Mouse (Mus musculus) Patski (cell line): ENCODE data around the gene Cox14. TPM values are rescaled to one million over a fixed set of nuclear protein-coding genes. Genes with fewer than 3 reads are reported as not detected.
"Not testable (repeated sequence)": the region's sequence is repeated elsewhere in the genome, so short reads cannot be mapped to it uniquely, and the experiment has no call there.

ENCODE experiments used
- ATAC-seq: fragments of 100-300 bp; one replicate; pipeline ENCODE4 v1.8.0; 2021
- CTCF ChIA-PET: fragments of 350-600 bp; sonication (Branson Sonifier 250); formaldehyde crosslinking; loops from one replicate; lab custom pipeline; 2022; ENCODE audit warnings: inconsistent platforms; lab: Charles Lee
- POLR2A ChIA-PET: fragments of 350-600 bp; sonication (Branson Sonifier 250); formaldehyde crosslinking; loops from one replicate; lab custom pipeline; 2022; ENCODE audit warnings: antibody characterized with exemption, inconsistent platforms; lab: Charles Lee
- DNase-seq: peaks from one replicate; pipeline ENCODE4 v3.0.0-alpha.2; 2011; ENCODE audit warnings: low read depth, low spot score
- H3K27me3 ChIP-seq: fragments of 371-371 bp; one replicate; pipeline ENCODE4 v1.5.1; 2021
- CTCF ChIP-seq: fragments of 100-300 bp; IDR thresholded peaks from one replicate; pipeline ENCODE4 v1.5.1; 2021
- in situ Hi-C: fragments of 300-500 bp; cut with MboI; formaldehyde crosslinking; loops from 3 replicates; pipeline ENCODE4 v1.11.1; 2018; ENCODE audit warnings: low pct_unique_long_range_greater_than_20kb, mixed read lengths
- polyA plus RNA-seq: library from polyadenylated mRNA; unstranded; gene quantifications from one replicate; pipeline ENCODE4 v1.2.3, GENCODE M21; 2021

Cox14 gene
- polyA plus RNA-seq, 1 experiment from 2014 or later = 170 TPM

DNA sequence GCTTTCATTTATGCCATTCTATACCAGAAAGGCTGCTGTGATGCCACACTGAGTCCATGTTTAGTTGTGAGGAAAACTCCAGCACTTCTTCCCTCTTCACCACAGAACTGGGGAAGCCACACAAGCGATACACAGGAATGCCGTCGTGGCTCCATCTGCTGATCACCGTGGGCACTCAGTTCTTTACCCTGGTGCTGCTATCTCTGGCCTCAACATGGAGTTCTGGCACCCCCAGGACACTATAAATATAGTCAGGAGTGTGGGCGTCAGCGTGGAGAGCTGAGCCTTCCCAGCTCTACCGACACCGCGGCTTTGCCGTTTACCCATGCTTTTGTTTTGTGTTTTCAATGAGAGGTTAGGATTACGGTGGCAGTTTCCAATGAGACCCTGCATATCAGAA, 11.3 kb downstream of the Cox14 start:
- CTCF ChIA-PET = interaction anchor here (0.9 to 1.7 kb wide), 2 partner anchors 12 kb away, joined by 3 read pairs; partner anchors contain the start of gene Cox14
- in situ Hi-C loops = no loop called here
- DNase-seq (no peak), ATAC-seq (no peak)
- POLR2A ChIA-PET = no interaction called here
- no peaks in the 10 kb centered on the region for H3K27me3 ChIP-seq
- TF ChIP-seq CTCF = no peak

DNA sequence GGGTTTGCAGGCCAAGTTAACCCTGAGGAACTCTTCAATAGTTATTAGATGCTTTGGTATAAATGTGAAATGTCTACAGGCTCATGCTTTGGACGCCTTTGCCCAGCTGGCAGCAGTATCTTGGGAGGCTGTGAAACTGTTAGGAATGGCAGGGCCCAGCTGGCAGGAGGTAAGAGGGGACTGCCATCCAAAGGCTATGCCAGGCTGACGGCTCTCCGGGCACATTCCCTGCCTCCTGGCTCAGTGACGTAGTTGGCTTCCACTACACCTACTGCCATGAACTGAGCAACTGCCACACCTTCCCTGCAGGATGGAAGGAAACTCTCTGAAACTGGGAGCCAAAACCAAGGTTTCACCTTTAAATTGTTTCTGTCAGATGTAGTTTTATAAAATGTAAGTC, 14.8 kb downstream of the Cox14 start:
- no peak for DNase-seq
- no peaks in the 10 kb centered on the region for H3K27me3 ChIP-seq
- ChIA-PET CTCF (interaction anchor here (0.7 kb wide), 1 partner anchor 64 kb away, joined by 3 read pairs; no protein-coding TSS in a partner anchor), POLR2A (interaction anchor here (1.6 kb wide), 1 partner anchor 36 kb away, joined by 3 read pairs; no protein-coding TSS in a partner anchor)
- no peak for ATAC-seq
- TF ChIP-seq CTCF = no peak
- in situ Hi-C loops = no loop called here

DNA sequence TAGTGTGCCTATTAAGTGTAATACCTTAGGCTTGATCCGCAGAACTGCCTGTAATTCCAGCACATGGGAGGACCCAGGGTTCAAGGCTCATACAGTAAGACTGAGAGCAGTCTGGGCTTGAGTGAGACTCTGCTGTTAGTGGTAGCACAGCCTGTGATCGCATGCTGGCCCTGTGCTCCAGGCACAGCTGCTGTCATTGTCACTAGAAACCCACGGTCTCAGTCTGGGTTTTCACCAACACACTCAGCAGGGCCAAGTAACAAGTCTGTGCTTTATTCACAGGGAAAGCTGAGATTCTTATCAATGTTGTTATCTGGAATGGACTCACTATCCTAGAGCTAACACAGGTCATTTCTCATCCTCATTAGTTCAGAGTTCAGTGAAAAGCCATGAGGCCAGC, 28.8 kb downstream of the Cox14 start:
- in situ Hi-C loops = no loop called here

DNA sequence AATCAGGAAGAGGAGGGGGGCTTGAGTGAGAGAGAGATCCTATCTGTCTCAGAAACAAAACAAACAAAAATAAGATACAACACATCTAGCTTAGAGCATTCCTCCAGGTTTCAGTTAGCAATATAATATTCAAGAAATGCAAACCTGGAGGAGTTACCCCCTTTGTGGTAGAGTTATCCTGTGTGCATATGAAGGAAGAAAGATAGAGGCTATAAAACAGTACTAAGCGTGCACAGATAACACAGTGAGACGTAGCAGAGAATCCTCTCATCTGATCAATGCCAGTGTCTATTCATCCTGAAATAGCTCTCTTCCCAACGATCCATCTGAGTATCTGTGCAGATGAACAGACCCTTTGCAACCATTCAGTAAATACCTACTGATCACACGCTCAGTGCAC, 42.0 kb downstream of the Cox14 start:
- H3K27me3 ChIP-seq = no peaks in the 10 kb centered on the region
- POLR2A ChIA-PET = interaction anchor here (0.9 kb wide), 1 partner anchor 11 kb away, joined by 10 read pairs; no protein-coding TSS in a partner anchor
- ATAC-seq (no peak), DNase-seq (no peak)
- TF ChIP-seq CTCF = no peak
- in situ Hi-C loops = no loop called here
- CTCF ChIA-PET = no interaction called here

More for the DNA sequence above, 28.8 kb downstream of the Cox14 start:
- no peak for TF ChIP-seq CTCF
- CTCF ChIA-PET = interaction anchor here (0.9 kb wide), 1 partner anchor 15 kb away, joined by 3 read pairs; no protein-coding TSS in a partner anchor
- ATAC-seq = no peak
- POLR2A ChIA-PET = no interaction called here
- no peaks in the 10 kb centered on the region for H3K27me3 ChIP-seq
- no peak for DNase-seq

DNA sequence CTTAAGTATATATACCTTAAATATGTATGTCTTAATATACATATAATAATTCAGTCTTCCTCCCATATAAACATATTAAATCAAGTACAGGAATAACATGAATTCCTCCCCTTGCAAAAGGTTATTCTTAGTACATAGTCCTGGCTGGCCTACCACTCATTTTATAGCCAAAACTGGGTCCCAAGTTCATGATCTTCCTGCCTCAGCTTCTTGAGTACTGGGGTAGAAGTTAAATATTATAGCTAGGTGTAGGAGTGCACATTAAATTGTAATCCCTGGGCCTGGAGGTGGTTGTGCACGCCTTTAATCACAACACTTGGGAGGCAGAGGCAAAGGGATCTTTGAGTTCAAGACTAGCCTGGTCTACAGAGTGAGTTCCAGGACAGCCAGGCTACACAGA, 43.3 kb downstream of the Cox14 start:
- no peaks in the 10 kb centered on the region for H3K27me3 ChIP-seq
- no peak for TF ChIP-seq CTCF
- DNase-seq (no peak), ATAC-seq (no peak)
- POLR2A ChIA-PET = interaction anchor here (0.6 to 0.7 kb wide), 2 partner anchors 42 to 50 kb away, joined by 3 read pairs; no protein-coding TSS in a partner anchor
- CTCF ChIA-PET = interaction anchor here (0.7 to 1.4 kb wide), 2 partner anchors 15 to 136 kb away, joined by 3 read pairs; no protein-coding TSS in a partner anchor
- in situ Hi-C loops = no loop called here

DNA sequence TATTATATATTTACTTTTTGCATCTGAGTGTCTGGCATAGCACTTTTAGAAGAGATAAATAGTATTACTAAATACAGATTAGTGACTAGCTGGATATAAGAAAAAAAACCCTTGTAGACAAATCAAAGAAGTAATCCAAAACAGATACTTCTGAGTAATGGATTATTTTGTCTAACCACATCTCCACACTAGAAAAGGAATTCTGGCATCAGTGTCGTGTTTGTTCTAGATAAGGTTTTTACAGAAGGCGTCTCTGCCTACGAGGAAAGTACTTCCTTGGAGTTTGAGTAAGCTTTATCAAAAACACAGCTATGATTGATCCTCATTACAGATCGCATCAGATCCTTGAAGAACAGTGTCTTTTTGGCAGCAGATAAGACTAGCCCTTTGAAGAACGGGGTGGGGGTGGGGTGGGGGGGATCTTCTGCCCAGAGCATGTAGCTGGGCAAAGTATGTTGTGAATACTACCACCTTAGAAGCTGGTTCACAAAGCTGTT, 45.6 kb downstream of the Cox14 start:
- no peak for TF ChIP-seq CTCF
- in situ Hi-C loops = loop anchor here (5.0 to 10.0 kb wide), 2 partner anchors 44 to 276 kb away; partner anchors contain the start of gene Cox14
- no peak for DNase-seq
- no peaks in the 10 kb centered on the region for H3K27me3 ChIP-seq
- POLR2A ChIA-PET = interaction anchor here (0.9 to 1.1 kb wide), 2 partner anchors 45 to 175 kb away, joined by 4 to 5 read pairs; partner anchors contain the start of gene Cox14
- ATAC-seq = no peak
- CTCF ChIA-PET = interaction anchor here (1.9 to 2.0 kb wide), 2 partner anchors 47 to 138 kb away, joined by 5 to 7 read pairs; no protein-coding TSS in a partner anchor

DNA sequence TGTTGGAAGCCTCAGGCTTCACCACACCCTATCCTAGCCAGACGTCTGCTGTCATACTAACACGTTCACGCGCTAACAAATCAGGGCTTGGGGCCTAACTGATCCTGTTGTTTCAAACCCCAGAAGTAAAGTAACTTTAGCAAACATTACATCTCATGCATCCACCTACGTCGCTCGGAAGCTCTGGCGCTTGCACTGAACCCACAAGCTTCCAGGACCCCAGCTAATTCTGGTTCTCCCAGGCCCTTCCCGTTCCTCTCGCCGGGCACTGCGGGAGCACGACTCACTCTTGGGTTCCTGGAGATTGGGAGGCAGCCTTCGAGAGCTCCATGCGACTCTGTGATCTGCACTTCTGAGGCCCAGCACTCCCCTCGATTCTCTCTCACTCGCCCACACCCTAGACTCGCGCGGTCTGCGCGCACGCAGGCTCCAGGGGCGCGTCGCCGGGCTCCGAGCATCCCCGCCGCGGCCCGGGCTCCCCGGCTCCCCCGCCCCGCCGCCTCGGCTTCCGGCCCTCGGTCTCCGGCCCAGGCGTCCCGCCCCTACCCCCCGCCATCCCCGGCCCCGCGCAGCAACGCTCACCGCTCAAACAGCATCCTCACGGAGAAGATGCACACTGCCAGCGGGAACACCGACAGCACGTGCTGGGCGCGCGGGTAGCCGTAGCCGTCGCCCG, 46.3 kb downstream of the Cox14 start:
- DNase-seq (no peak), ATAC-seq (peak; percentile 32)
- ChIA-PET POLR2A (interaction anchor here (0.9 to 1.1 kb wide), 2 partner anchors 46 to 175 kb away, joined by 4 to 5 read pairs; partner anchors contain the start of gene Cox14), CTCF (no interaction called here)
- no peaks in the 10 kb centered on the region for H3K27me3 ChIP-seq
- in situ Hi-C loops = loop anchor here (5.0 to 10.0 kb wide), 2 partner anchors 44 to 277 kb away; partner anchors contain the start of gene Cox14
- no peak for TF ChIP-seq CTCF

DNA sequence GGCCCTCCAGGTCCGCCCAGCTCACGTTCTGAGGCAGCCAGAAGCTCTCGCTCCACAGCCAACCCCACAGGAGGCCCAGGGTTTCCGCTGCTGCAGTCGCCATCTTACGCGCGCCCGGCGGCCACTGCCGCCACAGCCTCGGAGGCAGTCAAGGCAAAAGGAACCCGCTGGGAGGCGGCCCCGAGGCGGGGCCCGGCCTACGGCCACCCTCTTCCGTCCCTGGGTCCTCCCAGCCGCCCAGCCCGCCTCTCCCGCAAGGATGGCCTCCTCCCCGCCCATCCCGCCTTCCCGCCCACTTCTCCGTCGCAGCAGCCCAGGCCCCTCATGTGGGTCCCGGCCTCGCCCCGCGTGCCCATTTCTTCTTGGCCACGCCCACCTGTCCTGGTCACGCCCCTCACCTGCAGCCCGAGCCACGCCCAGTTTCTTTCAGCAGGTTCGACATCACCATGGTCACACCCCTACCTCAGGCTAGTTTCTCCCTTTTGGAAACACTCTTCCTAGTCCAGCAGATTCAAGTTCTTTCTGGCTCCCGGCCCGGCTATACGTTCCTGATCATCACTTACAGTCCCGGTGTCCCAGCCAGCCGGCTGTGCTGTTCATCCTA, 47.0 kb downstream of the Cox14 start:
- TF ChIP-seq CTCF = no peak
- peak; percentile 24 for DNase-seq
- peak; percentile 94 for ATAC-seq
- in situ Hi-C loops = loop anchor here (5.0 to 10.0 kb wide), 2 partner anchors 45 to 278 kb away; partner anchors contain the start of gene Cox14
- ChIA-PET CTCF (no interaction called here), POLR2A (interaction anchor here (0.9 to 1.1 kb wide), 2 partner anchors 46 to 176 kb away, joined by 4 to 5 read pairs; partner anchors contain the start of gene Cox14)
- H3K27me3 ChIP-seq = no peaks in the 10 kb centered on the region

DNA sequence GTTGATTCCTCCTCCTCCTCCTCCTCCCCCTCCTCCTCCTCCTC, 47.3 kb downstream of the Cox14 start, which contains the start of gene Cers5:
Cers5 (minus strand) TSS at position 5 of the 44 bp plus-strand sequence.
- H3K27me3 ChIP-seq, CTCF ChIA-PET, ATAC-seq, POLR2A ChIA-PET, DNase-seq: not testable (repeated sequence)
- in situ Hi-C loops = loop anchor here (5.0 to 10.0 kb wide), 2 partner anchors 45 to 278 kb away; partner anchors contain the start of gene Cox14

DNA sequence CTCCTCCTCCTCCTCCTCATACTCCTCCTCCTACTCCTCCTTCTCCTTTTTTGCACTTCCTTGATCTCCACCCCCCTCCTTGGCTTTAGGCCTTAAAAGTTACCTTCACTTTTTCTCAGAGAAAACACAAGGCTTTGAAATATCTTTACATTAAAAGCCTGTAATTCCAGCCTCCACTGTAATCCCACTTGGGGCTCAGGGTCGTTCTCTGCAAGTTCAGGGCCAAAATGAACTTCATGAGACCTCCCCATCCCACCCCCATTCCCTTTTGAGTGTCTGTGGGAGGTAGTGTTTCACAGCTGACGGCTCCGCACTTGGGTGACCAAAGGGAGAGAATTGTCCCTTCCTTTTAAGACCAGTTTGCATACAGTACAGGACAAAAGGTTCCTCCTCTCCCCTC, 47.5 kb downstream of the Cox14 start:
- no peaks in the 10 kb centered on the region for H3K27me3 ChIP-seq
- ATAC-seq (no peak), DNase-seq (no peak)
- no peak for TF ChIP-seq CTCF
- in situ Hi-C loops = loop anchor here (5.0 to 10.0 kb wide), 2 partner anchors 46 to 278 kb away; partner anchors contain the start of gene Cox14
- ChIA-PET POLR2A (no interaction called here), CTCF (interaction anchor here (1.1 kb wide), 1 partner anchor 9 kb away, joined by 3 read pairs; no protein-coding TSS in a partner anchor)

Other genes with a start within 250 kb of the Cox14 start
- gene Faim2, start 197.5 kb upstream of the Cox14 start, polyA plus RNA-seq = 0.13 TPM
- not detected for gene Aqp2, start 146.6 kb upstream of the Cox14 start, polyA plus RNA-seq
- 6.8 TPM for gene Aqp5, start 134.8 kb upstream of the Cox14 start, polyA plus RNA-seq
- gene Aqp6, start 124.2 kb upstream of the Cox14 start, polyA plus RNA-seq = not detected
- 74.3 TPM for gene Racgap1, start 74.0 kb upstream of the Cox14 start, polyA plus RNA-seq
- 7.6 TPM for gene Asic1, start 55.2 kb upstream of the Cox14 start, polyA plus RNA-seq
- gene Smarcd1, start 23.5 kb upstream of the Cox14 start, polyA plus RNA-seq = 46.8 TPM
- not detected for gene Gm17349, start 20.1 kb upstream of the Cox14 start, polyA plus RNA-seq
- 2.9 TPM for gene Gpd1, start 8.1 kb upstream of the Cox14 start, polyA plus RNA-seq
- gene Cers5, start 47.3 kb downstream of the Cox14 start, polyA plus RNA-seq = 83.3 TPM
- gene Lima1, start 149.8 kb downstream of the Cox14 start, polyA plus RNA-seq = 140 TPM
- not detected for gene Fam186a, start 241.4 kb downstream of the Cox14 start, polyA plus RNA-seq
- 42.0 TPM for gene Larp4, start 244.4 kb downstream of the Cox14 start, polyA plus RNA-seq